Mouse (Mus musculus) embryonic fibroblast, embryonic 13.5 days (primary cell): ENCODE results near the gene Mast3.
A peak's percentile ranks its signal among the peaks of the same experiment; 100 is the strongest.

Experiments used
- CTCF ChIP-seq: IDR thresholded peaks from 2 replicates; pipeline ENCODE4 v1.5.1; 2011; ENCODE audit warnings: mild to moderate bottlenecking, control low read depth, low read length, moderate library complexity, borderline replicate concordance; ENCODE audit not compliant: insufficient read depth
- POLR2A ChIP-seq: IDR thresholded peaks from 2 replicates; pipeline ENCODE4 v1.6.1; 2011; ENCODE audit warnings: low read depth, mild to moderate bottlenecking, control low read depth, low read length, moderate library complexity

DNA sequence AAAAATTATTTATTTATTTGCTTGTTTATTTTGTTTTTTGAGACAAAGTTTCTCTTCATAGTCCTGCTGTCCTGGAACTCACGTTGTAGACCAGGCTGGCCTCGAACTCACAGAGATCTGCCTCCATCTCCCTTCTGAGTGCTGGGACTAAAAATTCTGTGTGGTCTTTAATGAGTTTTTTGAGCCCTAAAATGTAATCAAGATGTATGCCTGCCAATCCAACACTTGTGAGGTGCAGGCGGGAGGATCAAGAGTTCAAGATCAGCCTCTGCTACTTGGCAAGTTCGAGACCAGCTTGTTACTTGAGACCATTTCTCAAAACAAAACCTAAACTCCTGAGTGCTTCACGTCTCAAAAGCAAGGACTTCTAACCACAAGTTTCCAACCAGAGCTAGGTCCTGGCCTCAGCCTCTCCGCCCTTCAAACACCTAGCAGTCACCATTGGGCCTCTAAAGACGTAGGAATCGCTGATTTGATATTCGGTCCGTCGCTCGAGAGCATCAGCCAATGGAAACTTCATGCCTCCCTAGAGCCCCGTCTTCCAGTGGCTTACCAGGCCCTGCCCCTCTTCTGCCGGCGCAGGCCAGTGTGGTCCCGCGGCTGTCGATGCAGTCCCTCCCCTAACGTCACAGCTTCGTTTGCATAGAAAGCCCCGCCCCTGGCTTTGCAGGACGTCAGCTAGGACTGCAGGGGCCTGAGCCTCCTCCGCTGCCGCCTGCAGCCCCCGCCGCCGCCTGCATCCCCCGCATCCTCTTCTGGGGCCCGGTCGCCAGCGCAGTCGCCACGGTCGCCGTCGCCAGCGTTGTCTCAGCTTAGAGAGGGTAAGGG lies 50.6 kb downstream of the Mast3 start, which contains the start of gene Rab3a:
- TF ChIP-seq CTCF, result no peak
- peak; percentile 48 for TF ChIP-seq POLR2A
